Comparison of ENCODE assay signal across 10 mouse cellular contexts in genomic region chr16:33562874-33563537, GRCm38 (mm10). TPM values are rescaled to one million over a fixed set of nuclear protein-coding genes. Genes with fewer than 3 reads are reported as not detected.
A peak's percentile ranks its signal among the peaks of the same experiment; 100 is the strongest.
DNase-seq lines count a peak whose midpoint lies in the region; TF ChIP-seq lines count a peak whose summit lies in the region.
"Had no signal": no experiment of that assay in that cellular context is flagged by ENCODE, and none has a peak within 500 bp of the region (broad histone marks: within the 10 kb centered on the region; RNA-seq: fewer than 3 reads in every experiment).

No protein-coding gene starts in this region.

- peaks cover 7% of the 10 kb centered on the region for H3K4me1 ChIP-seq in kidney, adult 2 months (ENCODE audit: control insufficient read depth, insufficient read depth, low read length)

- H3K27ac ChIP-seq in gastrocnemius, adult 2 months: peak overlapping the region; percentile 77
- peak overlapping the region; percentile 46 for H3K27ac ChIP-seq in kidney, adult 2 months (ENCODE audit: insufficient read depth, low read depth, low read length)
- H3K27ac ChIP-seq: hindbrain, embryonic 12.5 days; liver, embryonic 15.5 days had no signal

- TF ChIP-seq CTCF in gastrocnemius, adult 2 months (IDR thresholded peaks at IDR 0.05): no peak
- TF ChIP-seq CTCF in kidney, adult 2 months (conservative IDR thresholded peaks at IDR 0.05; ENCODE audit: insufficient read depth, insufficient read length, low read depth, low read length): no peak

- no peak for TF ChIP-seq POLR2A in kidney, adult 2 months (IDR thresholded peaks at IDR 0.05; ENCODE audit: low read depth, low read length)

- peak; percentile 59 for DNase-seq in gastrocnemius, adult 2 months
- no peak for DNase-seq in gastrocnemius, adult 8-10 months (ENCODE audit: low spot score in 2 of 2)
- DNase-seq in heart, adult 8-10 months (ENCODE audit: low spot score): peak; percentile 57
- peak; percentile 88 for DNase-seq in kidney, adult 2 months
- DNase-seq in lung, postnatal 36 days: peak; percentile 72
- no peak for DNase-seq in left cerebral cortex, adult 8-10 months (ENCODE audit: low spot score in 2 of 2)
- no peak for DNase-seq in gastrocnemius, postnatal 10 days
- DNase-seq in cerebellum, adult 9-11 months: no peak

- H3K4me3 ChIP-seq in gastrocnemius, adult 2 months: peak overlapping the region; percentile 16; the same call in 1 of the 2 replicates
- H3K4me3 ChIP-seq in kidney, adult 2 months (ENCODE audit: insufficient read depth, low read depth, low read length): no peak overlapping the region
- H3K4me3 ChIP-seq: hindbrain, embryonic 12.5 days; liver, embryonic 15.5 days had no signal

- no peaks in the 10 kb centered on the region for H3K36me3 ChIP-seq in kidney, adult 2 months (ENCODE audit: control insufficient read depth, insufficient read depth, low read length)
- H3K36me3 ChIP-seq: hindbrain, embryonic 12.5 days; liver, embryonic 15.5 days had no signal

- 63% methylated on average over 12 of the region's 12 CpGs for WGBS in kidney, adult 2 months

- intact Hi-C loops in gastrocnemius, adult 2 months (cut with DNase I): no loop called here

- no peaks in the 10 kb centered on the region for H3K27me3 ChIP-seq in kidney, adult 2 months (replicated peaks; ENCODE audit: control insufficient read depth, insufficient read depth, low read length)
- H3K27me3 ChIP-seq: hindbrain, embryonic 12.5 days; liver, embryonic 15.5 days had no signal

RNA-seq across cellular contexts. Expression of gene Slc12a8, which starts 45.9 kb away (rescaled TPM):
- total RNA-seq in gastrocnemius, adult 2 months (2021): under 1 TPM; 0.15 to 0.47 TPM
- under 1 TPM; 0.10 to 0.32 (median 0.22) TPM for total RNA-seq in gastrocnemius, adult 8-10 months (2022)
- under 1 TPM; 0.34 to 0.72 (median 0.47) TPM for total RNA-seq in heart, adult 8-10 months (2022)
- polyA plus RNA-seq in kidney, adult 2 months (2012; rRNA removed): 0.50 and 0.88 TPM in 2 replicates
- total RNA-seq in left cerebral cortex, adult 8-10 months (2022): 1 to 10 TPM in 3 of 4 experiments, under 1 TPM in 1; 0.80 to 1.6 (median 1.3) TPM
- total RNA-seq in gastrocnemius, postnatal 10 days (2021): under 1 TPM; 0.27 to 0.35 TPM

Comparison
In these comparisons a context has a peak if more than half of its experiments do, and no peak if none do; other contexts are left out.
1. DNase-seq: peak in gastrocnemius, adult 2 months (single experiment), heart, adult 8-10 months (single experiment), kidney, adult 2 months (single experiment) and lung, postnatal 36 days (single experiment); none in gastrocnemius, adult 8-10 months (0 of 2), left cerebral cortex, adult 8-10 months (0 of 2), gastrocnemius, postnatal 10 days (single experiment) and cerebellum, adult 9-11 months (single experiment).